Mouse (Mus musculus) cerebellum, adult 2 months (tissue): ENCODE results near the gene Mypop.

Experiments
- CTCF ChIP-seq: fragments of 200-500 bp; IDR thresholded peaks from 2 replicates; pipeline ENCODE4 v1.5.1; 2011; ENCODE audit warnings: low read depth, mild to moderate bottlenecking, control low read depth, low read length, moderate library complexity, borderline replicate concordance; ENCODE audit not compliant: insufficient read depth
- POLR2A ChIP-seq: fragments of 200-500 bp; IDR thresholded peaks from 2 replicates; pipeline ENCODE4 v1.6.1; 2011; ENCODE audit warnings: low read length, control low read depth, borderline replicate concordance; ENCODE audit not compliant: insufficient read depth

DNA sequence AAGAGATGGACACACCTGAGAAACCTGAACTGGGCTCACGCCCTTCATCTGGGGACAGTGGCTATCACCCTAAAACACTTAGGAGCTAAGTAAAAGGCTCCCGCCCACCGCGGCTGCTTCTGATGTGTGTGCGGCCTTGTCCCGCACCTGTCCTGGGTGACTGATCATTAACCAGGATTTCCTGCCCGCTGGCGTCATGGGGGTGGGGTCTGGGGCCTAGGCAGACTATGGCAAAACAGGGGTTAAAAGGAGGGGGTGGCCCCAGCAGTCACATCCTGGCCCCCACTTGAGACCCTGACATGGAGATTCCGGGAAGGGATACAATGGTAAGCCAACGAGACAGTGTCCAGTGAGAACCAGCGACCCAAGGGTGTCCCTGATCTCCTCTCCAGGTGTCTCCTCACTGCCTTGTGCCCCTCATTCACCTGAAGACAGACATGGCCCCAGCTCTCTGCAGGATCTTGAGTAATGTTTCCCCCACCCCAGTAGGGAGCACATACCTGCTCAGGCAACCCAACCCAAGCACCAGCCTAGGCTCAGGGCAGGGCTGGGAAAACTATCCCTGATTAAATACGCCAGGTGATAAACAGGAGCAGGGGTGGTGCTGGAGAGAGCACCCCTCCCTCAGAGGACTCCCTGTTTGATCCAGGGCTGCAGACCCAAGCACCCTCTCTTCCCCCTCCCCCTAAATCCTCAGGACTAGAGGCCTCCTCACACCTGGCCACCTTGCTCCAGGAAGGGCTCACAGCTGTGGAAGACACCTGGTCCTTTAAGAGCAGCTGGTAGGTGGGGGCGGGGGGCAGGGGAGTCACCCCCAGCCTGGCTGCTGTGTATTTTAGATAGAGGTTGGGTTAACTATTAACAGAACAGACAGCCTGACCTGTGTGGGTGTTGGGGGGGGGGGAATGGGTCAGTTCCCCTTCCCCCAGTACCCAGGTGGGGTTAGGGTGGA, 16.3 kb downstream of the Mypop start:
- no peak for TF ChIP-seq CTCF
- TF ChIP-seq POLR2A: no peak
